Mouse (Mus musculus) testis, postnatal 10 days (tissue): ENCODE results near the gene Gm45713.
"Not testable (repeated sequence)": the region's sequence is repeated elsewhere in the genome, so short reads cannot be mapped to it uniquely, and the experiment has no call there.

Experiments used
- DNase-seq: peaks from one replicate; pipeline ENCODE4 v3.0.0; 2021; ENCODE audit warnings: low spot score

The Gm45713 gene

GRCm38 (mm10) chr7:45098541-45099240, 37.3 kb downstream of the Gm45713 start:
- peak; percentile 67 for DNase-seq

DNA sequence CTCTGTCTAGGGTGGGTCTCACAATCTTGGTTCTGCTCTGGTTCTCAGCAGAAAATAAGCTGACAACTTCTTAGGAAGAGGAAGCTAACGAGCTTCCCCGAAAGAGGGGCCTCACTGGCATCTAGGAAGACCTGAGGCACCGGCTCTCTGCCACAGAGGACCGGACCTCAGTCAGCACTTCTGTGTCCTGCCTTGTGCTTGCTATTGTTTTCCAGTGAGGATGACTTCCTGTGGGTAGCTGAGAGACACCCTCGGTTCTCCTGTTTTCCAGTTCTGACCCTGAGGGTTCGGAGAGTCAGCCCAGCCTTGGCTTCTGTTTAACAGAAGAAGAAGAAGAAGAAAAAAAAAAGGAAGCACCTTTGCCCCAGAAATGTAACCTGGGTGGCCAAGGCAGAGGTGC, 38.6 kb downstream of the Gm45713 start:
- DNase-seq, result no peak

DNA sequence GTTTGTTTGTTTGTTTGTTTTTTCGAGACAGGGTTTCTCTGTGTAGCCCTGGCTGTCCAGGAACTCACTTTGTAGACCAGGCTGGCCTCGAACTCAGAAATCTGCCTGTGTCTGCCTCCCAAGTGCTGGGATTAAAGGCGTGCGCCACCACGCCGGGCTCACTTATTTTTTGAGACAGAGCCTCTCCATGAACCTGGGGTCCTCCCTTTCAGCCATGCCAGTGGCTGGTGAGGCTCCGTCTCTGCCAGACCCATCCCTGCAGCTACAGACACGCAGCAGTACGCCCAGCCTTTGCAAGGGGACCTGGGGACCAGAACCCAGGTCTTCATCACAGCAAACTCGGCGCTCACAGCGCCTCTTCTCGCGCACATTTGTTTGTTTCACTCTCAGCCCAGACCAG, 40.1 kb downstream of the Gm45713 start:
- not testable (repeated sequence) for DNase-seq

DNA sequence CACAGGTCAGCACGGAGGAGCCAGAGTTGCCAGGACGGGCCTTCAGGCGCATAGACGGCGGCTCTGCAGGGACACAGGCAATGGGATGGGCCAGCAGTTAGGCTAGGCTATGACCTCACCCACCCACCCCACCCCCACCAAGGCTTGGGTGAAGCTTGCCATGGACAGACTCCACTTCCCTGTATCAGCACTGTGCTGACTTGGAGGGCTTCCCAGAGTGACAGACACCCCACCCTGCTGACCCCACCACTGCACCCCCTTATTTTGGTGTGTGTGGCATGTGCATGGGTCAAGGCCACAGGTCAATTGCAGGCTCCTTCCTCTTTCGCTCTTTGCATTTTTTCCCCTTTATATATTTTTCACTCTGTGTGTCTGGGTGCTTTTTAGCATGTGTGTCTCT, 40.7 kb downstream of the Gm45713 start:
- DNase-seq, result no peak

DNA sequence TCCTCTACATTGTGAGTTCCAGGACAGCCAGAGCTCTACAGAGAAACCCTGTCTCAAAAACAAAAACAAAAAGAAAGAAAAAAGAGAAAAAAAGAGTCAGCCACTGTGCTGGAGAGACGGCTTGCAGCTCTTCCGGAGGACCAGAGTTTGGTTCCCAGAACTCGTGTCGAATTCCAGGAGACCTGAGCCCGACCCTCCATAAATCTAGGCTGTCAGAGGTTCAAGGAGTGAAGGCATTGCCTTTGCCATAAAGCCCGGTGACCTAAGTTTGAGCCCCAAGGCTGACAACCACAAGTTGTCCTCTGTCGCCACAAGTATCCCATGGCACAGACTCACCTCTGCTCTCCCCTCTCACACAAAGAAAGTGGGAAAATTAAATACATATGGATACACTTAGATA, 41.9 kb downstream of the Gm45713 start:
- DNase-seq, result no peak

GRCm38 (mm10) chr7:45093516-45093905, 42.5 kb downstream of the Gm45713 start:
- DNase-seq, result no peak

- no peak for DNase-seq
Observed at GRCm38 (mm10) chr7:45092828-45093515, 43.1 kb downstream of the Gm45713 start.

- peak; percentile 94 for DNase-seq
Observed at GRCm38 (mm10) chr7:45092048-45092447, 44.0 kb downstream of the Gm45713 start, which contains the start of gene Rcn3. Gene Rcn3 (minus strand): TSS chr7:45092221.

DNA sequence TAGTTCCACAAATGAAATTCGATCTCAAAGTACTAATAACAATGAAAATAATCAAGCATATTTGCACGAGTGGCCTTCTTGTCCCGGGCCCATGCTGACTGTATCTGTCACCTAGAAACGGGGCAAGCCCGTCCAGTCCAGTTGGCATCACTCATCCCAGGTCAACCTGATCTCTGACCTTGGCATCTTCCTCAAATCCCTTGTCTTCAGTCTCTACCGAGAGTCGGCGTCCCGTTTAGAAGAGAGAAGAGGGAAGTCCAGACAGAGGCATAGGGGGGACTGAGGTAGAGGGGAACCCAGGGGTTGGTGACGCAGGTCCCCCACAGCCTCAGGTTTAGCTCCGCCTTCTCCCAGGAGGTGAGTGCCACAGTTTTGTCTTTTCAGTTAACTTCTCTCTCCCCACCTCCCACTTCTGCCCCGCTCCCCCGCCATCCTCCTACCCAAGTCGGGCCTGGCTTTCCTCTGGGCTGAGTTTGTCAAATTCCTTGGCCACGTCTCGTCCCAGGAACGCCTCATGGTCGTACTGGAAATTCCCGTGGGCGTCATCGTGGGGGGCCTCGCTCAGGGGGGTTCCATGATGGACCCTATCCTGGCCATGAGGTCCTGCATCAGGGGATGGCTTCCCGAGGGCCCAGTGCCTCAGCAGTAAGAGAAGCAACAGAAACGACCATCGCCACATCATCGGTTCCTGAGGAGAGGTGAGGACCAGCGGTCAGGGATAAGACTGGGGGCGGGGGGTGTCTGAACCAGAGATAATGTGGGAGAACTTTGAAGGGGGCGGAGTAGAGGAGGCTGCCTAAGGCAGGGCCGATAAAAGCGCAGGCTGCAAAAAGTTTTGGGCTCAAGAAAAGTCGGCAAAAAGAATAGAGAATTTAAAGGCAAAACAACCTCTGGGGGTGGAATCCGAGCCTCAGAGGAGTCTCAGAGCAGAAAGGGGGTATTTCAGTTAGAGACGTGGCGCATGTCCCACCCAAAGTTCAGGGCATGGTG, 44.7 kb downstream of the Gm45713 start:
- DNase-seq, result peak; percentile 75

- peak; percentile 72 for DNase-seq
Observed at GRCm38 (mm10) chr7:45090251-45090977, 45.6 kb downstream of the Gm45713 start.

- no peak for DNase-seq
Observed at GRCm38 (mm10) chr7:45088597-45088996, 47.4 kb downstream of the Gm45713 start.

DNA sequence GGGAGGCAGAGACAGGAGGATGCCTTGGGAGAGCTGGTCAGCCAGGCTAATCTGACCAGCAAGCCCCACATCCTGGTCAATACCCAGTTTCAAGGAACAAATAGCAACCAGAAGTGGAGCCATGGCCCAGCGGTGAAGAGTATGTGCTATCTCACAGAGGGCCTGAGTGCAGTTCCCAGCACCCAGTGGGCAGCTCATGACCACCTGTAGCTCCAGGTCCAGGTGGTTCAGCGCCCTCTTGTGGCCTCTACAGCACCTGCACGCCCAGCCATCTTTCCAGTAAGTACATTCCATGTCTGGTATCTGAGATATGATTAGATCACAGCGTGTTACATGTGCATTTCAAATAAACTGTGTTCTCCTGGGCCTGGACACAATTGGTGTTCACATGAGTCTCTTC, 49.9 kb downstream of the Gm45713 start:
- DNase-seq, result no peak

- DNase-seq, result no peak
Observed at GRCm38 (mm10) chr7:45083300-45083890, 52.6 kb downstream of the Gm45713 start.

GRCm38 (mm10) chr7:45082401-45083299, 53.4 kb downstream of the Gm45713 start:
- no peak for DNase-seq

GRCm38 (mm10) chr7:45081016-45081415, 55.0 kb downstream of the Gm45713 start:
- DNase-seq, result no peak

GRCm38 (mm10) chr7:45079856-45080255, 56.2 kb downstream of the Gm45713 start:
- DNase-seq, result peak; percentile 96

- DNase-seq, result peak; percentile 86
Observed at GRCm38 (mm10) chr7:45078513-45078912, 57.5 kb downstream of the Gm45713 start.

DNA sequence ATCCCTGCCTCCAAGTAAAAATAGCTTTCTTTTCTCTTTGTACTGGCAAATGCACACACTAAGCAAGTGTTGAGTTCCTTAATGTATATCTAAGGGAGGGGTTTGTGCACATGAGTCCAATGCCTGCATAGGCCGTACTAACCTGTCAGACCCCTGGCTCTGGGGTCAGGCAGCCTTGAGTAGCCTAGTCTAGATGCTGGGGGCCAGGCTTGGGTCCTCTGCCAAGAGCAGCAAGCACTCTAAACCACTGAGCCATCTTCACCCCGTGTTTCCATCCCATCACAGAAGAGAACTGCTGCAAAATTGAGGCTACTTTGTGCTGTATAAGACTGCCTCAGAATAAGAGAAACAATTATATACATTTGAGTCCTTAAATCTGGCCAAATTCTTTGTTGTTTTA, 58.2 kb downstream of the Gm45713 start:
- no peak for DNase-seq

- no peak for DNase-seq
Observed at GRCm38 (mm10) chr7:45077322-45077721, 58.7 kb downstream of the Gm45713 start.

DNA sequence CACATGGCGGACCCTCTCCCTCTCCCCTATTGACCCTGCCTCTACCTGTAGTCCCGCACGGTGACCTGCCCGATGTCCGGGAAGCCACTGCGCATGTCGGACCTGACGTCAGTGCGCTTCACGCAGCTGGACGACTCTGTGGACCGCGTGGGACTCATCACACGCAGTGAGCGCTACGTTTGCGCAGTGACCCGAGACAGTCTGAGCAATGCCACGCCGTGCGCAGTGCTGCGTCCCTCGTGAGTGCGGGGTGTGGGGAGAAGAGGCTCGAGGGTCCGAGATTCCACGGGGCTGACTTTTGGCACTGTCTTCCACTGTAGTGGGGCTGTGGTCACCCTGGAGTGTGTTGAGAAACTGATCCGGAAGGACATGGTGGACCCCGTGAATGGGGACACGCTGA, 59.5 kb downstream of the Gm45713 start:
- no peak for DNase-seq
